Mouse (Mus musculus): ENCODE measurements around the gene Vmn1r195. TPM values are rescaled to one million over a fixed set of nuclear protein-coding genes. Genes with fewer than 3 reads are reported as not detected.
"Not testable (repeated sequence)": the region's sequence is repeated elsewhere in the genome, so short reads cannot be mapped to it uniquely, and the experiment has no call there.

Gene Vmn1r195
- polyA plus RNA-seq (2012; rRNA removed): not detected in 2 replicates

DNA sequence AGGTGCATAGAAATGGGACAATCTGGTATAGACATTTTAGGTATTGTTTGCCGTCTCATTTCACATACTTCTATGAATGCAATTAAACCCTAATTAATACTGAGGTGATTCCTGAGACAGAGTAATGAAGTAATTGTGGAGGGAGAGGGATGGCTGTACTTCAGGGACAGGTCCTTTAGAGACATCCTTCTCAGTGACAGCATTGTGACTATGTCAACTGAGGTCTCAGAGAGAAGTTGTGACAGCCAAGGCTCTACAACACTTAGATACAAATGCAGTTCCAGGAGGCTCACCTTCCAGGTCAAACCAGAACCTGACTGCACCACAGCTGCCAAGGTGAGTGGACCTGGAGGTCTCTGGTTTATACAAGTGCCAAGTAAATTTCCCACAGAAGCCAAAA lies at the start of gene Vmn1r195:
TSS of gene Vmn1r195 (plus strand) at position 301 of the 400 bp plus-strand sequence.
- H3K27ac ChIP-seq (ENCODE audit: insufficient read depth, low read length); H3K36me3 ChIP-seq (ENCODE audit: control insufficient read depth, insufficient read depth, low read length); DNase-seq (ENCODE audit: low read depth in 1 of 2, low spot score in 2 of 2); H3K4me3 ChIP-seq (ENCODE audit: extremely low read depth, insufficient read depth, insufficient read length); H3K4me1 ChIP-seq (ENCODE audit: control insufficient read depth, insufficient read depth, insufficient read length); H3K27me3 ChIP-seq (ENCODE audit: control insufficient read depth, insufficient read depth, low read length): not testable (repeated sequence)
- 90% methylated on average over 1 of the region's 1 CpGs for WGBS

DNA sequence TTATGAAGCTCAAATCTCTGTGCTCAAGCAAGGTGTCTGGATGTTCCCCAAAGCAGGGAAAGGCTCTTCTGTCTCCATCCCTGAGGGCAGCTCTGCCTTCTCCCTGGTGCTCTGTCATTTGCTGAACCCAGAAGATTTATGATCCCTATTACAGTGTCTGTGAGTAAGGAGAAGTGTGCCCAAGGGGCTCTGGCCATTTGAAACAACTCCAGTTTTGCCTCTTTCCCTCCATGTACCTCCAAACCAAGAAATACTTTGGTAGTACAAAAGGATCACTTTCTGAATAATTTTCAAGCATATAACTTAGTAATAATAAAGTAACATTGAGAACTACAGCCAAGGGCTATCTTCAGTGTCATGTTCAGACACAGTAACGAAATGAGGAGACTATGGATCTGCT lies 47.3 kb upstream of the Vmn1r195 start, which contains the start of gene Vmn1r193:
TSS of gene Vmn1r193 (minus strand) at position 101 of the 400 bp plus-strand sequence.
- not testable (repeated sequence) for H3K4me1 ChIP-seq (ENCODE audit: control insufficient read depth, insufficient read depth, insufficient read length); H3K4me3 ChIP-seq (ENCODE audit: extremely low read depth, insufficient read depth, insufficient read length); H3K27me3 ChIP-seq (ENCODE audit: control insufficient read depth, insufficient read depth, low read length); H3K27ac ChIP-seq (ENCODE audit: insufficient read depth, low read length); H3K36me3 ChIP-seq (ENCODE audit: control insufficient read depth, insufficient read depth, low read length); DNase-seq (ENCODE audit: low read depth in 1 of 2, low spot score in 2 of 2)
- 73% methylated on average over 1 of the region's 1 CpGs for WGBS

- Histone ChIP-seq H3K27me3 (ENCODE audit: control insufficient read depth, insufficient read depth, low read length) (no peaks in the 10 kb centered on the region), H3K36me3 (ENCODE audit: control insufficient read depth, insufficient read depth, low read length) (no peaks in the 10 kb centered on the region), H3K4me1 (ENCODE audit: control insufficient read depth, insufficient read depth, insufficient read length) (no peaks in the 10 kb centered on the region), H3K4me3 (ENCODE audit: extremely low read depth, insufficient read depth, insufficient read length) (no peak within 1 kb of the TSS), H3K27ac (ENCODE audit: insufficient read depth, low read length) (no peak within 1 kb of the TSS)
- TF ChIP-seq POLR2A (IDR thresholded peaks at IDR 0.05; ENCODE audit: low read depth, low read length): no peak
- no peak for TF ChIP-seq CTCF (IDR thresholded peaks at IDR 0.05; ENCODE audit: extremely low read depth, insufficient read depth, insufficient read length, insufficient replicate concordance)
- no peak for DNase-seq (ENCODE audit: low read depth in 1 of 2, low spot score in 2 of 2)
- 46% methylated on average over 1 of the region's 1 CpGs for WGBS
Observed at GRCm38 (mm10) chr13:22243915-22244314, 26.4 kb upstream of the Vmn1r195 start, which contains the start of gene Vmn1r194. TSS of gene Vmn1r194 (plus strand) at chr13:22244215.

DNA sequence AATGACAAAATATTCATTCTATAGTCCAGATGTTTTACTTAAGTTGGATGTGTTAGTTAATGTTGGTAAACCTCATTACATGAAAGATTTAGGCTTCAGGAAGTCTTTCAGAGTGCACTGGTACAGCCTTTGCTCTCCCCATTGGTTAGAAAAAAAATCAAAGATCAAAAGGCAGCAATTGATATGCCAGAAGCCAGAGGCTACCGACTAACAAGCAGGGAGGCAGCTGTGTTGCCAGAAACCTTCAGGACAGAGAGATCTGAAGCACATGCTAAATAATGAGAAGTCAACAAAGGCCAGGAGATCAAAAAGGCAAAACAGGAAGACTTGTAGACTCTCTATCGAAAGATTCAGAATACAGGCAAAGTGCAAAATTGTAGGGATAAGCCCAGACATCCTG lies 1.4 kb downstream of the Vmn1r195 start:
- H3K36me3 ChIP-seq (ENCODE audit: control insufficient read depth, insufficient read depth, low read length): no peaks in the 10 kb centered on the region
- no peak overlapping the region for H3K27ac ChIP-seq (ENCODE audit: insufficient read depth, low read length)
- H3K4me3 ChIP-seq (ENCODE audit: extremely low read depth, insufficient read depth, insufficient read length): no peak overlapping the region
- no peak for DNase-seq (ENCODE audit: low read depth in 1 of 2, low spot score in 2 of 2)
- H3K27me3 ChIP-seq (ENCODE audit: control insufficient read depth, insufficient read depth, low read length): no peaks in the 10 kb centered on the region
- H3K4me1 ChIP-seq (ENCODE audit: control insufficient read depth, insufficient read depth, insufficient read length): no peaks in the 10 kb centered on the region
- TF ChIP-seq POLR2A (IDR thresholded peaks at IDR 0.05; ENCODE audit: low read depth, low read length) (no peak), CTCF (IDR thresholded peaks at IDR 0.05; ENCODE audit: extremely low read depth, insufficient read depth, insufficient read length, insufficient replicate concordance) (no peak)
- WGBS: 38% methylated on average over 2 of the region's 2 CpGs

GRCm38 (mm10) chr13:22284578-22284977 lies 14.3 kb downstream of the Vmn1r195 start:
- 74% methylated on average over 2 of the region's 2 CpGs for WGBS
- DNase-seq (ENCODE audit: low read depth in 1 of 2, low spot score in 2 of 2): no peak
- Histone ChIP-seq H3K27ac (ENCODE audit: insufficient read depth, low read length) (no peak overlapping the region), H3K4me1 (ENCODE audit: control insufficient read depth, insufficient read depth, insufficient read length) (no peaks in the 10 kb centered on the region), H3K36me3 (ENCODE audit: control insufficient read depth, insufficient read depth, low read length) (no peaks in the 10 kb centered on the region), H3K27me3 (ENCODE audit: control insufficient read depth, insufficient read depth, low read length) (no peaks in the 10 kb centered on the region), H3K4me3 (ENCODE audit: extremely low read depth, insufficient read depth, insufficient read length) (no peak overlapping the region)
- TF ChIP-seq CTCF (IDR thresholded peaks at IDR 0.05; ENCODE audit: extremely low read depth, insufficient read depth, insufficient read length, insufficient replicate concordance) (no peak), POLR2A (IDR thresholded peaks at IDR 0.05; ENCODE audit: low read depth, low read length) (no peak)

DNA sequence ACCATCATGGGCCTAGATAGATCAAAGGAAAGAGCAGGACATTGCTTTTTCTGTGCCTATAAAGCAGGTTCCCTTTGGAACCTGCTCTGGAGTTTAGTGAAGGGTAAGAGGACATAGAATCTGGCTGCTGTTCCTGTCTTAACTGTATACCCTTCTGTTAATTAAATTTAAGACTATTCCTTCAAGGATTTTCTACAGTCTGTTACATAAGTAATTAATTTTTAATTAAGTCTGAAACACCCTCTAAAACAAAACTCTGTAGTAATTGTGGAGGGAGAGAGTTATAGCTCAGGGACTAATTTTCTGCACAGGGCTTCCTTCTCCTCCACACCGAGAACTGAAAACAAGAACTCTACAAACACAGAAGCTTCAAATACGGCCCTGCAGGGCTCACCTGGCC lies 19.3 kb downstream of the Vmn1r195 start, which contains the start of gene Vmn1r196:
TSS of gene Vmn1r196 (plus strand) at position 301 of the 400 bp plus-strand sequence.
- DNase-seq (ENCODE audit: low read depth in 1 of 2, low spot score in 2 of 2): no peak
- Histone ChIP-seq H3K27ac (ENCODE audit: insufficient read depth, low read length) (no peak within 1 kb of the TSS), H3K36me3 (ENCODE audit: control insufficient read depth, insufficient read depth, low read length) (no peaks in the 10 kb centered on the region), H3K4me1 (ENCODE audit: control insufficient read depth, insufficient read depth, insufficient read length) (no peaks in the 10 kb centered on the region), H3K4me3 (ENCODE audit: extremely low read depth, insufficient read depth, insufficient read length) (no peak within 1 kb of the TSS), H3K27me3 (ENCODE audit: control insufficient read depth, insufficient read depth, low read length) (no peaks in the 10 kb centered on the region)
- WGBS: 73% methylated on average over 2 of the region's 2 CpGs
- no peak for TF ChIP-seq POLR2A (IDR thresholded peaks at IDR 0.05; ENCODE audit: low read depth, low read length)
- no peak for TF ChIP-seq CTCF (IDR thresholded peaks at IDR 0.05; ENCODE audit: extremely low read depth, insufficient read depth, insufficient read length, insufficient replicate concordance)

GRCm38 (mm10) chr13:22308075-22308474 lies 37.8 kb downstream of the Vmn1r195 start:
- not testable (repeated sequence) for H3K4me3 ChIP-seq (ENCODE audit: extremely low read depth, insufficient read depth, insufficient read length)
- 86% methylated on average over 5 of the region's 5 CpGs for WGBS

More at GRCm38 (mm10) chr13:22308075-22308474, 37.8 kb downstream of the Vmn1r195 start:
- H3K27me3 ChIP-seq (ENCODE audit: control insufficient read depth, insufficient read depth, low read length); H3K4me1 ChIP-seq (ENCODE audit: control insufficient read depth, insufficient read depth, insufficient read length); H3K27ac ChIP-seq (ENCODE audit: insufficient read depth, low read length); DNase-seq (ENCODE audit: low read depth in 1 of 2, low spot score in 2 of 2); H3K36me3 ChIP-seq (ENCODE audit: control insufficient read depth, insufficient read depth, low read length): not testable (repeated sequence)
